Mouse (Mus musculus) small intestine, adult 2 months (tissue): ENCODE results near the gene Pcgf2. TPM values are rescaled to one million over a fixed set of nuclear protein-coding genes. Genes with fewer than 3 reads are reported as not detected.
A peak's percentile ranks its signal among the peaks of the same experiment; 100 is the strongest.
"Not testable (repeated sequence)": the region's sequence is repeated elsewhere in the genome, so short reads cannot be mapped to it uniquely, and the experiment has no call there.

Experiments used
- H3K27ac ChIP-seq: fragments of 200-500 bp; 2 replicates; pipeline ENCODE4 v1.5.1; 2012; ENCODE audit warnings: low read depth, low read length, control low read depth, inconsistent platforms; ENCODE audit not compliant: insufficient read depth
- H3K27me3 ChIP-seq: fragments of 200-500 bp; 2 replicates; pipeline ENCODE4 v1.6.1; 2012; ENCODE audit warnings: mild to moderate bottlenecking, moderate library complexity, low read length, inconsistent platforms; ENCODE audit not compliant: control insufficient read depth, insufficient read depth
- H3K36me3 ChIP-seq: fragments of 200-500 bp; 2 replicates; pipeline ENCODE4 v1.6.1; 2012; ENCODE audit warnings: mild to moderate bottlenecking, low read length, control low read depth, inconsistent platforms; ENCODE audit not compliant: control insufficient read depth, insufficient read depth
- H3K4me1 ChIP-seq: fragments of 200-500 bp; 2 replicates; pipeline ENCODE4 v1.6.1; 2012; ENCODE audit warnings: low read length, inconsistent platforms, mixed read lengths; ENCODE audit not compliant: control insufficient read depth, insufficient read depth, insufficient read length
- H3K4me3 ChIP-seq: fragments of 200-500 bp; 2 replicates; pipeline ENCODE4 v1.5.1; 2012; ENCODE audit warnings: low read depth, mild to moderate bottlenecking, control low read depth, inconsistent platforms, low read length, moderate library complexity
- CTCF ChIP-seq: fragments of 200-500 bp; IDR thresholded peaks from 2 replicates; pipeline ENCODE4 v1.5.1; 2012; ENCODE audit warnings: low read depth, mild to moderate bottlenecking, control low read depth, inconsistent platforms, low read length, moderate library complexity, mixed read lengths; ENCODE audit not compliant: insufficient replicate concordance, insufficient read length; ENCODE audit errors: extremely low read depth
- POLR2A ChIP-seq: fragments of 200-500 bp; IDR thresholded peaks from 2 replicates; pipeline ENCODE4 v1.6.1; 2012; ENCODE audit warnings: low read depth, mild to moderate bottlenecking, control low read depth, inconsistent platforms, low read length, moderate library complexity
- WGBS: fragments of 180-500 bp; shearing (Covaris S2); methylation state at CpG from one replicate; pipeline ENCODE4 v1.1.7; 2018; 5-methylcytosine and 5-hydroxymethylcytosine counted together
- polyA plus RNA-seq: library from polyadenylated mRNA; depleted of rRNA; stranded (reverse); fragments of >200 nt; gene quantifications from 2 replicates; pipeline ENCODE4 v1.2.3, GENCODE M21; 2012

The Pcgf2 gene
- polyA plus RNA-seq, 1 experiment, result 77.9 TPM

- TF ChIP-seq CTCF (no peak), POLR2A (no peak; the same call in 1 of the 2 replicates)
- peak overlapping the region; percentile 89 for H3K4me3 ChIP-seq
- H3K27me3 ChIP-seq, result no peaks in the 10 kb centered on the region
- 3% methylated on average over 20 of the region's 20 CpGs for whole genome bisulfite sequencing
- peaks cover 6% of the 10 kb centered on the region for H3K36me3 ChIP-seq
- H3K27ac ChIP-seq, result peak overlapping the region; percentile 82
- peaks cover 16% of the 10 kb centered on the region; the same call in 1 of the 2 replicates for H3K4me1 ChIP-seq
These were observed 38.6 kb downstream of the Pcgf2 start for GRCm38 (mm10) chr11:97661648-97662133.

- peaks cover 1% of the 10 kb centered on the region for H3K36me3 ChIP-seq
- 6% methylated on average over 27 of the region's 27 CpGs for WGBS
- TF ChIP-seq POLR2A (no peak), CTCF (no peak)
These were observed 39.3 kb downstream of the Pcgf2 start for GRCm38 (mm10) chr11:97660734-97661647.

GRCm38 (mm10) chr11:97659990-97660714 lies 40.1 kb downstream of the Pcgf2 start:
- peak overlapping the region; percentile 99 for H3K27ac ChIP-seq
- H3K36me3 ChIP-seq, result peaks cover 1% of the 10 kb centered on the region; the same call in 1 of the 2 replicates
- H3K4me1 ChIP-seq, result peaks cover 16% of the 10 kb centered on the region; the same call in 1 of the 2 replicates
- TF ChIP-seq CTCF (no peak), POLR2A (peak; percentile 93)
- peak overlapping the region; percentile 100 for H3K4me3 ChIP-seq
- under 1% methylated on average over 78 of the region's 78 CpGs for WGBS
- no peaks in the 10 kb centered on the region for H3K27me3 ChIP-seq

More at GRCm38 (mm10) chr11:97660734-97661647, 39.3 kb downstream of the Pcgf2 start:
- Histone ChIP-seq H3K4me1 (peaks cover 16% of the 10 kb centered on the region; the same call in 1 of the 2 replicates), H3K4me3 (peak overlapping the region; percentile 100), H3K27me3 (no peaks in the 10 kb centered on the region), H3K27ac (peak overlapping the region; percentile 82)

GRCm38 (mm10) chr11:97659267-97659989 lies 40.9 kb downstream of the Pcgf2 start:
- Histone ChIP-seq H3K4me1 (peaks cover 14% of the 10 kb centered on the region; the same call in 1 of the 2 replicates), H3K36me3 (peaks cover 1% of the 10 kb centered on the region; the same call in 1 of the 2 replicates), H3K27ac (peak overlapping the region; percentile 99), H3K27me3 (no peaks in the 10 kb centered on the region), H3K4me3 (peak overlapping the region; percentile 100)
- TF ChIP-seq POLR2A (no peak; the same call in 1 of the 2 replicates), CTCF (no peak)
- 1% methylated on average over 13 of the region's 13 CpGs for WGBS

GRCm38 (mm10) chr11:97658751-97659266 lies 41.5 kb downstream of the Pcgf2 start:
- no peak for TF ChIP-seq CTCF
- no peak for TF ChIP-seq POLR2A
- Histone ChIP-seq H3K27me3 (no peaks in the 10 kb centered on the region), H3K27ac (peak overlapping the region; percentile 99), H3K4me3 (peak overlapping the region; percentile 48), H3K4me1 (peaks cover 14% of the 10 kb centered on the region; the same call in 1 of the 2 replicates), H3K36me3 (peaks cover 1% of the 10 kb centered on the region; the same call in 1 of the 2 replicates)
- 28% methylated on average over 11 of the region's 11 CpGs for WGBS

GRCm38 (mm10) chr11:97657967-97658366 lies 42.3 kb downstream of the Pcgf2 start:
- 87% methylated on average over 6 of the region's 6 CpGs for WGBS
- H3K4me1 ChIP-seq, result peaks cover 14% of the 10 kb centered on the region; the same call in 1 of the 2 replicates
- not testable (repeated sequence) for H3K36me3 ChIP-seq, H3K27ac ChIP-seq, H3K27me3 ChIP-seq, H3K4me3 ChIP-seq
